Mouse (Mus musculus) intestine, embryonic 14.5 days (tissue): ENCODE results near the gene Fancc. TPM values are rescaled to one million over a fixed set of nuclear protein-coding genes. Genes with fewer than 3 reads are reported as not detected.

Experiments
- ATAC-seq: fragments of 200-750 bp; cut with Nextera tagmentation; replicated peaks from 2 replicates; pipeline ENCODE4 v1.8.0; 2017; ENCODE audit warnings: low read depth, moderate number of reproducible peaks, moderate TSS enrichment, moderate library complexity; ENCODE audit not compliant: low FRiP score, low TSS enrichment
- DNase-seq: peaks from one replicate; pipeline ENCODE4 v3.0.0-alpha.2; 2018; ENCODE audit warnings: low spot score
- H3K27ac ChIP-seq: fragments of 300-500 bp; sonication (generic); 2 replicates; pipeline ENCODE4 v1.5.1; 2014; ENCODE audit warnings: low read depth, mild to moderate bottlenecking, control low read depth
- H3K27me3 ChIP-seq: fragments of 300-500 bp; sonication (generic); replicated peaks from 2 replicates; pipeline ENCODE4 v1.6.1; 2014; ENCODE audit warnings: low read length, control low read depth; ENCODE audit not compliant: control insufficient read depth, insufficient read depth
- H3K36me3 ChIP-seq: fragments of 300-500 bp; sonication (generic); 2 replicates; pipeline ENCODE4 v1.6.1; 2014; ENCODE audit warnings: low read length, control low read depth; ENCODE audit not compliant: control insufficient read depth, insufficient read depth
- H3K4me1 ChIP-seq: fragments of 300-500 bp; sonication (generic); replicated peaks from 2 replicates; pipeline ENCODE4 v1.6.1; 2014; ENCODE audit warnings: low read length, control low read depth, mixed read lengths; ENCODE audit not compliant: control insufficient read depth, insufficient read depth
- H3K4me2 ChIP-seq: fragments of 300-500 bp; sonication (generic); 2 replicates; pipeline ENCODE4 v1.6.1; 2014; ENCODE audit warnings: low read length
- H3K4me3 ChIP-seq: fragments of 300-500 bp; sonication (generic); 2 replicates; pipeline ENCODE4 v1.5.1; 2014; ENCODE audit warnings: low read depth, low read length, control low read depth, mixed read lengths
- H3K9ac ChIP-seq: fragments of 300-500 bp; sonication (generic); 2 replicates; pipeline ENCODE4 v1.6.1; 2014; ENCODE audit warnings: mild to moderate bottlenecking, low read length
- H3K9me3 ChIP-seq: fragments of 300-500 bp; sonication (generic); 2 replicates; pipeline ENCODE4 v1.6.1; 2016; ENCODE audit warnings: low read length, control low read depth; ENCODE audit not compliant: control insufficient read depth
- WGBS: fragments of 180-500 bp; shearing (Covaris S2); extraction: QIAGEN DNeasy Blood & Tissue Kit; methylation state at CpG from one replicate; pipeline ENCODE4 v1.1.7; 2014; 5-methylcytosine and 5-hydroxymethylcytosine counted together
- polyA plus RNA-seq: library from polyadenylated mRNA; unstranded; fragments of >200 nt; fragmentation: Nextera tagmentation; extraction: Ambion mirVana; gene quantifications from 2 replicates; pipeline ENCODE4 v1.2.1, GENCODE M21; 2014

Fancc gene
- polyA plus RNA-seq, 1 experiment from 2014 or later, result 18.3 TPM

- Histone ChIP-seq H3K9ac (no peak overlapping the region), H3K4me3 (no peak overlapping the region), H3K9me3 (no peaks in the 10 kb centered on the region), H3K4me1 (no peaks in the 10 kb centered on the region; the same call in 1 of the 2 replicates), H3K36me3 (peaks cover 17% of the 10 kb centered on the region), H3K27me3 (no peaks in the 10 kb centered on the region), H3K27ac (no peak overlapping the region), H3K4me2 (no peak overlapping the region)
- DNase-seq (no peak), ATAC-seq (no peak)
- 68% methylated on average over 3 of the region's 3 CpGs for WGBS
These were observed 187.5 kb downstream of the Fancc start for GRCm38 (mm10) chr13:63309563-63309962.

- H3K4me1 ChIP-seq, result no peaks in the 10 kb centered on the region; the same call in 1 of the 2 replicates
- DNase-seq (no peak), ATAC-seq (no peak)
- 88% methylated on average over 5 of the region's 5 CpGs for WGBS
- H3K4me3 ChIP-seq, result no peak overlapping the region
- no peaks in the 10 kb centered on the region for H3K27me3 ChIP-seq
- H3K27ac ChIP-seq, result no peak overlapping the region
- no peak overlapping the region for H3K4me2 ChIP-seq
- no peaks in the 10 kb centered on the region for H3K9me3 ChIP-seq
- no peak overlapping the region for H3K9ac ChIP-seq
- H3K36me3 ChIP-seq, result peaks cover 39% of the 10 kb centered on the region
These were observed 190.3 kb downstream of the Fancc start for GRCm38 (mm10) chr13:63306768-63307167.

- Histone ChIP-seq H3K4me1 (no peaks in the 10 kb centered on the region; the same call in 1 of the 2 replicates), H3K36me3 (peaks cover 47% of the 10 kb centered on the region), H3K27ac (peak overlapping the region; percentile 29; the same call in 1 of the 2 replicates), H3K9ac (no peak overlapping the region), H3K4me3 (no peak overlapping the region), H3K4me2 (no peak overlapping the region), H3K27me3 (no peaks in the 10 kb centered on the region), H3K9me3 (no peaks in the 10 kb centered on the region)
- WGBS, result 48% methylated on average over 16 of the region's 16 CpGs
- no peak for DNase-seq
- peak; percentile 41 for ATAC-seq
These were observed 191.7 kb downstream of the Fancc start for GRCm38 (mm10) chr13:63305160-63306011.

- Histone ChIP-seq H3K4me1 (no peaks in the 10 kb centered on the region; the same call in 1 of the 2 replicates), H3K27ac (peak overlapping the region; percentile 29; the same call in 1 of the 2 replicates), H3K9ac (no peak overlapping the region), H3K9me3 (no peaks in the 10 kb centered on the region), H3K27me3 (no peaks in the 10 kb centered on the region), H3K4me3 (no peak overlapping the region), H3K4me2 (no peak overlapping the region), H3K36me3 (peaks cover 53% of the 10 kb centered on the region)
- ATAC-seq (no peak), DNase-seq (no peak)
- WGBS, result 53% methylated on average over 3 of the region's 3 CpGs
These were observed 192.3 kb downstream of the Fancc start for GRCm38 (mm10) chr13:63304799-63305159.

- no peak overlapping the region for H3K4me2 ChIP-seq
- no peak overlapping the region for H3K4me3 ChIP-seq
- H3K9ac ChIP-seq, result no peak overlapping the region
- DNase-seq (no peak), ATAC-seq (no peak)
- WGBS, result 67% methylated on average over 6 of the region's 6 CpGs
- H3K4me1 ChIP-seq, result no peaks in the 10 kb centered on the region; the same call in 1 of the 2 replicates
- H3K9me3 ChIP-seq, result no peaks in the 10 kb centered on the region
- peak overlapping the region; percentile 29; the same call in 1 of the 2 replicates for H3K27ac ChIP-seq
- H3K36me3 ChIP-seq, result peaks cover 58% of the 10 kb centered on the region
- no peaks in the 10 kb centered on the region for H3K27me3 ChIP-seq
These were observed 192.8 kb downstream of the Fancc start for GRCm38 (mm10) chr13:63304124-63304792.

- no peak overlapping the region for H3K27ac ChIP-seq
- no peak for ATAC-seq
- WGBS, result 88% methylated on average over 5 of the region's 5 CpGs
These were observed 194.7 kb downstream of the Fancc start for GRCm38 (mm10) chr13:63302381-63302780.

GRCm38 (mm10) chr13:63301764-63302209 lies 195.3 kb downstream of the Fancc start:
- Histone ChIP-seq H3K27me3 (no peaks in the 10 kb centered on the region), H3K9ac (no peak overlapping the region), H3K27ac (no peak overlapping the region), H3K9me3 (no peaks in the 10 kb centered on the region), H3K4me1 (no peaks in the 10 kb centered on the region; the same call in 1 of the 2 replicates), H3K36me3 (peaks cover 83% of the 10 kb centered on the region), H3K4me3 (no peak overlapping the region), H3K4me2 (no peak overlapping the region)
- DNase-seq, result no peak
- 33% methylated on average over 3 of the region's 3 CpGs for WGBS
- ATAC-seq, result 0 out of 2 replicates have a peak, but pooled peaks have one; percentile 8

More at GRCm38 (mm10) chr13:63302381-63302780, 194.7 kb downstream of the Fancc start:
- H3K9me3 ChIP-seq, result no peaks in the 10 kb centered on the region
- DNase-seq, result no peak
- no peak overlapping the region for H3K4me2 ChIP-seq
- no peaks in the 10 kb centered on the region for H3K27me3 ChIP-seq
- no peaks in the 10 kb centered on the region; the same call in 1 of the 2 replicates for H3K4me1 ChIP-seq
- no peak overlapping the region for H3K9ac ChIP-seq
- peaks cover 77% of the 10 kb centered on the region for H3K36me3 ChIP-seq
- H3K4me3 ChIP-seq, result no peak overlapping the region

- Histone ChIP-seq H3K36me3 (peaks cover 87% of the 10 kb centered on the region), H3K4me1 (no peaks in the 10 kb centered on the region; the same call in 1 of the 2 replicates), H3K4me2 (no peak overlapping the region), H3K9me3 (no peaks in the 10 kb centered on the region), H3K27me3 (no peaks in the 10 kb centered on the region), H3K4me3 (no peak overlapping the region), H3K27ac (peak overlapping the region; percentile 2; the same call in 1 of the 2 replicates), H3K9ac (no peak overlapping the region)
- WGBS, result 84% methylated on average over 7 of the region's 7 CpGs
- DNase-seq, result no peak
- no peak for ATAC-seq
These were observed 196.1 kb downstream of the Fancc start for GRCm38 (mm10) chr13:63300929-63301328.
